Mouse (Mus musculus): ENCODE measurements around the gene Myl7. TPM values are rescaled to one million over a fixed set of nuclear protein-coding genes. Genes with fewer than 3 reads are reported as not detected.

The Myl7 gene
- polyA plus RNA-seq, 1 experiment from 2014 or later: not detected

GRCm38 (mm10) chr11:5859883-5860550, 38.6 kb downstream of the Myl7 start:
- Histone ChIP-seq H3K4me2 (no peak overlapping the region), H3K4me3 (no peak overlapping the region), H3K27me3 (replicated peaks) (peaks cover 31% of the 10 kb centered on the region), H3K27ac (no peak overlapping the region), H3K9me3 (no peaks in the 10 kb centered on the region), H3K9ac (no peak overlapping the region), H3K36me3 (replicated peaks) (no peaks in the 10 kb centered on the region), H3K4me1 (peaks cover 10% of the 10 kb centered on the region)
- no peak for ATAC-seq (replicated peaks)
- 86% methylated on average over 13 of the region's 13 CpGs for WGBS

- Histone ChIP-seq H3K9ac (no peak overlapping the region), H3K9me3 (no peaks in the 10 kb centered on the region), H3K4me3 (no peak overlapping the region), H3K4me2 (no peak overlapping the region), H3K36me3 (replicated peaks) (no peaks in the 10 kb centered on the region), H3K27me3 (replicated peaks) (peaks cover 31% of the 10 kb centered on the region), H3K4me1 (peaks cover 10% of the 10 kb centered on the region), H3K27ac (no peak overlapping the region)
- no peak for ATAC-seq (replicated peaks)
- WGBS: 73% methylated on average over 1 of the region's 1 CpGs
Measured at GRCm38 (mm10) chr11:5858723-5859122, 39.9 kb downstream of the Myl7 start.

GRCm38 (mm10) chr11:5856479-5857130, 42.0 kb downstream of the Myl7 start:
- WGBS: 83% methylated on average over 8 of the region's 8 CpGs

GRCm38 (mm10) chr11:5855902-5856301, 42.7 kb downstream of the Myl7 start:
- H3K4me3 ChIP-seq: no peak overlapping the region
- WGBS: 34% methylated on average over 7 of the region's 7 CpGs
- no peaks in the 10 kb centered on the region for H3K36me3 ChIP-seq (replicated peaks)
- peaks cover 6% of the 10 kb centered on the region; the same call in 1 of the 2 replicates for H3K27me3 ChIP-seq (replicated peaks)
- no peaks in the 10 kb centered on the region for H3K9me3 ChIP-seq
- no peak overlapping the region for H3K9ac ChIP-seq
- no peak for ATAC-seq (replicated peaks)
- no peak overlapping the region for H3K4me2 ChIP-seq
- no peaks in the 10 kb centered on the region for H3K4me1 ChIP-seq
- H3K27ac ChIP-seq: no peak overlapping the region

More at GRCm38 (mm10) chr11:5856479-5857130, 42.0 kb downstream of the Myl7 start:
- H3K4me2 ChIP-seq: no peak overlapping the region
- H3K9me3 ChIP-seq: no peaks in the 10 kb centered on the region
- peaks cover 13% of the 10 kb centered on the region for H3K27me3 ChIP-seq (replicated peaks)
- no peak for ATAC-seq (replicated peaks)
- H3K4me3 ChIP-seq: no peak overlapping the region
- H3K9ac ChIP-seq: no peak overlapping the region
- peaks cover 3% of the 10 kb centered on the region for H3K4me1 ChIP-seq
- H3K36me3 ChIP-seq (replicated peaks): no peaks in the 10 kb centered on the region
- no peak overlapping the region for H3K27ac ChIP-seq

GRCm38 (mm10) chr11:5855481-5855880, 43.1 kb downstream of the Myl7 start:
- no peak overlapping the region for H3K4me2 ChIP-seq
- H3K27ac ChIP-seq: no peak overlapping the region
- no peaks in the 10 kb centered on the region for H3K4me1 ChIP-seq
- no peaks in the 10 kb centered on the region for H3K36me3 ChIP-seq (replicated peaks)
- peaks cover 4% of the 10 kb centered on the region; the same call in 1 of the 2 replicates for H3K27me3 ChIP-seq (replicated peaks)
- H3K9me3 ChIP-seq: no peaks in the 10 kb centered on the region
- ATAC-seq (replicated peaks): no peak
- no peak overlapping the region for H3K9ac ChIP-seq
- no peak overlapping the region for H3K4me3 ChIP-seq

GRCm38 (mm10) chr11:5852314-5852713, 46.3 kb downstream of the Myl7 start:
- H3K36me3 ChIP-seq (replicated peaks): no peaks in the 10 kb centered on the region
- no peak overlapping the region for H3K9ac ChIP-seq
- no peak overlapping the region for H3K4me2 ChIP-seq
- no peak overlapping the region for H3K4me3 ChIP-seq
- ATAC-seq (replicated peaks): no peak
- H3K9me3 ChIP-seq: no peaks in the 10 kb centered on the region
- 59% methylated on average over 1 of the region's 1 CpGs for WGBS
- H3K27ac ChIP-seq: no peak overlapping the region
- no peaks in the 10 kb centered on the region for H3K27me3 ChIP-seq (replicated peaks)
- no peaks in the 10 kb centered on the region for H3K4me1 ChIP-seq

GRCm38 (mm10) chr11:5851021-5851736, 47.4 kb downstream of the Myl7 start:
- Histone ChIP-seq H3K4me1 (no peaks in the 10 kb centered on the region), H3K27ac (no peak overlapping the region), H3K9me3 (no peaks in the 10 kb centered on the region), H3K9ac (no peak overlapping the region), H3K4me3 (no peak overlapping the region), H3K27me3 (replicated peaks) (no peaks in the 10 kb centered on the region), H3K4me2 (no peak overlapping the region), H3K36me3 (replicated peaks) (no peaks in the 10 kb centered on the region)
- ATAC-seq (replicated peaks): no peak
- WGBS: 56% methylated on average over 4 of the region's 4 CpGs

GRCm38 (mm10) chr11:5850452-5850851, 48.1 kb downstream of the Myl7 start:
- Histone ChIP-seq H3K4me1 (no peaks in the 10 kb centered on the region), H3K9me3 (no peaks in the 10 kb centered on the region), H3K9ac (no peak overlapping the region), H3K36me3 (replicated peaks) (no peaks in the 10 kb centered on the region), H3K4me2 (no peak overlapping the region), H3K27me3 (replicated peaks) (no peaks in the 10 kb centered on the region), H3K4me3 (no peak overlapping the region), H3K27ac (no peak overlapping the region)
- ATAC-seq (replicated peaks): no peak
- WGBS: 76% methylated on average over 5 of the region's 5 CpGs

GRCm38 (mm10) chr11:5849316-5849715, 49.3 kb downstream of the Myl7 start:
- Histone ChIP-seq H3K27ac (no peak overlapping the region), H3K4me2 (no peak overlapping the region), H3K27me3 (replicated peaks) (no peaks in the 10 kb centered on the region), H3K36me3 (replicated peaks) (no peaks in the 10 kb centered on the region), H3K9ac (no peak overlapping the region), H3K4me1 (no peaks in the 10 kb centered on the region), H3K9me3 (no peaks in the 10 kb centered on the region), H3K4me3 (no peak overlapping the region)
- WGBS: 63% methylated on average over 2 of the region's 2 CpGs
- no peak for ATAC-seq (replicated peaks)

- Histone ChIP-seq H3K27me3 (replicated peaks) (no peaks in the 10 kb centered on the region), H3K4me1 (no peaks in the 10 kb centered on the region), H3K27ac (no peak overlapping the region), H3K36me3 (replicated peaks) (no peaks in the 10 kb centered on the region), H3K9me3 (no peaks in the 10 kb centered on the region), H3K9ac (no peak overlapping the region), H3K4me2 (no peak overlapping the region), H3K4me3 (no peak overlapping the region)
- 28% methylated on average over 6 of the region's 6 CpGs for WGBS
- 0 out of 2 replicates have a peak, but pooled peaks have one; percentile 42 for ATAC-seq (replicated peaks)
Measured at GRCm38 (mm10) chr11:5848741-5849140, 49.8 kb downstream of the Myl7 start.

GRCm38 (mm10) chr11:5846639-5847345, 51.8 kb downstream of the Myl7 start:
- Histone ChIP-seq H3K27me3 (replicated peaks) (no peaks in the 10 kb centered on the region), H3K4me1 (no peaks in the 10 kb centered on the region), H3K9ac (no peak overlapping the region), H3K9me3 (no peaks in the 10 kb centered on the region), H3K4me2 (no peak overlapping the region), H3K4me3 (no peak overlapping the region), H3K27ac (no peak overlapping the region), H3K36me3 (replicated peaks) (no peaks in the 10 kb centered on the region)
- WGBS: 81% methylated on average over 7 of the region's 7 CpGs
- no peak for ATAC-seq (replicated peaks)
